Mouse (Mus musculus) inflammation-experienced regulatory T-cells, adult 6 months (primary cell): ENCODE data around the gene Prkcb. TPM values are rescaled to one million over a fixed set of nuclear protein-coding genes. Genes with fewer than 3 reads are reported as not detected.

ENCODE experiments used
- ATAC-seq: one replicate; pipeline ENCODE4 v1.8.0; 2017
- polyA plus RNA-seq, 3 experiments: library from polyadenylated mRNA; unstranded; fragments of 100-300 nt; shearing (Covaris generic); gene quantifications; one replicate each; pipeline ENCODE4 v1.2.1; 2017

Gene Prkcb
- polyA plus RNA-seq, 3 experiments from 2014 or later: 45.1 to 89.5 (median 71.9) TPM

GRCm38 (mm10) chr7:122406625-122407024 is 118.1 kb downstream of the Prkcb start:
- no peak for ATAC-seq

GRCm38 (mm10) chr7:122409945-122410344 is 121.4 kb downstream of the Prkcb start:
- ATAC-seq: no peak

- no peak for ATAC-seq
Observed at GRCm38 (mm10) chr7:122410873-122411272, 122.3 kb downstream of the Prkcb start.

GRCm38 (mm10) chr7:122413231-122413630 is 124.7 kb downstream of the Prkcb start:
- no peak for ATAC-seq

GRCm38 (mm10) chr7:122414146-122414545 is 125.6 kb downstream of the Prkcb start:
- ATAC-seq: peak; percentile 83

- ATAC-seq: no peak
Observed at GRCm38 (mm10) chr7:122414608-122415007, 126.1 kb downstream of the Prkcb start.

- ATAC-seq: peak; percentile 12
Observed at GRCm38 (mm10) chr7:122415387-122415786, 126.8 kb downstream of the Prkcb start.

- peak; percentile 30 for ATAC-seq
Observed at GRCm38 (mm10) chr7:122415904-122416303, 127.4 kb downstream of the Prkcb start.

GRCm38 (mm10) chr7:122418551-122418950 is 130.0 kb downstream of the Prkcb start:
- ATAC-seq: no peak

- ATAC-seq: no peak
Observed at GRCm38 (mm10) chr7:122423816-122424215, 135.3 kb downstream of the Prkcb start.

GRCm38 (mm10) chr7:122429134-122429533 is 140.6 kb downstream of the Prkcb start:
- ATAC-seq: no peak

- no peak for ATAC-seq
Observed at GRCm38 (mm10) chr7:122432401-122432800, 143.8 kb downstream of the Prkcb start.

- ATAC-seq: no peak
Observed at GRCm38 (mm10) chr7:122433377-122433776, 144.8 kb downstream of the Prkcb start.

GRCm38 (mm10) chr7:122434941-122435340 is 146.4 kb downstream of the Prkcb start:
- no peak for ATAC-seq

- ATAC-seq: no peak
Observed at GRCm38 (mm10) chr7:122435561-122435960, 147.0 kb downstream of the Prkcb start.

GRCm38 (mm10) chr7:122437390-122437789 is 148.8 kb downstream of the Prkcb start:
- ATAC-seq: no peak

- ATAC-seq: peak; percentile 56
Observed at GRCm38 (mm10) chr7:122445056-122445455, 156.5 kb downstream of the Prkcb start.

GRCm38 (mm10) chr7:122452671-122453070 is 164.1 kb downstream of the Prkcb start:
- ATAC-seq: no peak

GRCm38 (mm10) chr7:122459203-122459965 is 170.8 kb downstream of the Prkcb start:
- ATAC-seq: peak; percentile 90

GRCm38 (mm10) chr7:122460020-122460419 is 171.5 kb downstream of the Prkcb start:
- no peak for ATAC-seq

- peak; percentile 58 for ATAC-seq
Observed at GRCm38 (mm10) chr7:122465823-122466549, 177.4 kb downstream of the Prkcb start.

GRCm38 (mm10) chr7:122466722-122467121 is 178.2 kb downstream of the Prkcb start:
- no peak for ATAC-seq

- no peak for ATAC-seq
Observed at GRCm38 (mm10) chr7:122467831-122468230, 179.3 kb downstream of the Prkcb start.
